Mouse (Mus musculus): ENCODE results near the gene Gm17019.
"Not testable (repeated sequence)": the region's sequence is repeated elsewhere in the genome, so short reads cannot be mapped to it uniquely, and the experiment has no call there.

- not testable (repeated sequence) for TF ChIP-seq CTCF (IDR thresholded peaks at IDR 0.05; ENCODE audit: low read depth, low read length); POLR2A (IDR thresholded peaks at IDR 0.05; ENCODE audit: extremely low read depth, insufficient read depth, low read length)
These were observed 36.0 kb downstream of the Gm17019 start for GRCm38 (mm10) chr5:14996670-14997249.

All from liver, adult 2 months (tissue).